Mouse (Mus musculus): ENCODE results near the gene Uhmk1.

DNA sequence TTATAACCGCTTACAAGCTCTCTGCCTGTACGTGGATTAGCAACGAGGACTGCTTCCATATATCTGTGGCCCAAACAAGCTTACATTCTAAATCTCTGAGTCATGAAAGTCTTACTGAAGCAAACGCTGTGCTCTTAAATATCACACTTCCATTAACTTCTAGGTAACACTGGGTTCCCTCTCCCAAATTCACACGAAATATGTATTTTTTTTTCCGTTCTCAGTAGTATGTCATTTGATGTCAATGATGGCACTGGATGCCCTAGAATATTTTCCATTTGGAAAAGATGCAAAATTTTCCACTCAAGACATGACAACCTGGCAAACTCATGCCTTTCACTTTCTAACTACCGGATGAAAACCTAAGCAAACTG is 827 bp downstream of the Uhmk1 start:
- TF ChIP-seq CTCF (IDR thresholded peaks at IDR 0.05; ENCODE audit: control insufficient read depth, insufficient read depth, insufficient read length) (no peak), CEBPB (IDR thresholded peaks at IDR 0.05; ENCODE audit: low read depth) (no peak), MYOD1 (IDR thresholded peaks at IDR 0.05; ENCODE audit: control insufficient read depth, insufficient read length, low read depth) (no peak), USF1 (IDR thresholded peaks at IDR 0.05; ENCODE audit: low read depth) (no peak), MYOG (IDR thresholded peaks at IDR 0.05; ENCODE audit: control insufficient read depth, extremely low read depth, insufficient read length) (no peak), MAX (IDR thresholded peaks at IDR 0.05) (no peak), FOSL1 (IDR thresholded peaks at IDR 0.05; ENCODE audit: insufficient read depth, low read length, poor library complexity, severe bottlenecking) (no peak)

Data from C2C12 (cell line).